In the genomic region with DNA sequence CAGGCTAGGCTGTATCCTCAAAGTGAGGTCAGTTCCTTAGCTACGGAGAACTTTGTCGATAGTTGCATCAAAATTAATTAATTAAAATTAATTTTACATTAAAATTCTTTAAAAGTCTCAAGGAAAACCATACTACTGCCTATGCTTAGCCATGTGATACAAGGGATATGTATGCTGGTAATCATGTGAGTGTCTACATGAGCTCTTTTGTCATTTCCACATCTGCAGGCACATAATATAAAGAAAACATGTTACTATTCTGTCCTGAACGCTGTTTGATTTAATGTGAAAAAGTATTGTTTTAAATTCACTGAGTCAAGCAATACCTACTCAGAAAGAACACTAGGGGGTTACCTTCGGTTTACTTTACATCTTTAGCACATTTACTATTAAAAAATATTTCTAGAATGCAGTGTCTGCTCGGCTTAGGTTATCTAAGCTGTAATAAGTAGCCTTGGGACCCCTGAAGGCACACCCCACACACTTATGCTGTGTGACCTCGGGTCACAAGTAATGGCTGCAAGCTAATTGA, we compare ENCODE assay signal across 8 mouse cellular contexts.
DNase-seq lines count a peak whose midpoint lies in the region; ATAC-seq and TF ChIP-seq lines count a peak whose summit lies in the region.

No protein-coding gene starts in this region.

- H3K27ac ChIP-seq in heart, adult 2 months = peak overlapping the region; percentile 82
- peak overlapping the region; percentile 87 for H3K27ac ChIP-seq in testis, adult 2 months (ENCODE audit: control insufficient read depth, insufficient read depth, low read depth, low read length)
- H3K27ac ChIP-seq in liver, embryonic 15.5 days (replicated peaks) = peak overlapping the region; percentile 76

- WGBS in heart, adult 2 months = 36% methylated on average over 6 of the region's 6 CpGs
- 39% methylated on average over 6 of the region's 6 CpGs for WGBS in liver, embryonic 15.5 days (ENCODE audit: insufficient replicate concordance)

- H3K4me1 ChIP-seq in heart, adult 2 months (ENCODE audit: control insufficient read depth, insufficient read depth, low read length) = no peaks in the 10 kb centered on the region; the same call in 1 of the 2 replicates
- no peaks in the 10 kb centered on the region for H3K4me1 ChIP-seq in testis, adult 2 months (ENCODE audit: control insufficient read depth, insufficient read depth, low read length)
- no peaks in the 10 kb centered on the region; the same call in 1 of the 2 replicates for H3K4me1 ChIP-seq in liver, embryonic 15.5 days (replicated peaks)

- H3K4me2 ChIP-seq in liver, embryonic 15.5 days = peak overlapping the region; percentile 53

- no peaks in the 10 kb centered on the region for H3K27me3 ChIP-seq in heart, adult 2 months (ENCODE audit: control insufficient read depth, insufficient read depth, low read length)
- no peaks in the 10 kb centered on the region for H3K27me3 ChIP-seq in testis, adult 2 months (ENCODE audit: control insufficient read depth, insufficient read depth, low read length)
- H3K27me3 ChIP-seq in liver, embryonic 15.5 days = no peaks in the 10 kb centered on the region

- DNase-seq in heart, adult 2 months = no peak
- no peak for DNase-seq in heart, adult 18-20 months
- no peak for DNase-seq in testis, postnatal 14 days (ENCODE audit: low spot score)
- DNase-seq in yolk sac, embryonic 10.5 days (ENCODE audit: low spot score) = peak; percentile 3
- no peak for DNase-seq in testis, postnatal 10 days (ENCODE audit: low spot score)
- DNase-seq in gastrocnemius, postnatal 36 days = no peak

- H3K36me3 ChIP-seq in heart, adult 2 months (ENCODE audit: control insufficient read depth, insufficient read depth, low read length) = no peaks in the 10 kb centered on the region; the same call in 1 of the 2 replicates
- H3K36me3 ChIP-seq in testis, adult 2 months (ENCODE audit: control insufficient read depth, insufficient read depth, low read length) = no peaks in the 10 kb centered on the region
- no peaks in the 10 kb centered on the region for H3K36me3 ChIP-seq in liver, embryonic 15.5 days (replicated peaks)

- TF ChIP-seq POLR2A in heart, adult 2 months (IDR thresholded peaks at IDR 0.05; ENCODE audit: insufficient read depth, low read depth, low read length) = no peak
- TF ChIP-seq POLR2A in testis, adult 2 months (IDR thresholded peaks at IDR 0.05; ENCODE audit: control insufficient read depth, low read depth, low read length) = no peak

- H3K79me2 ChIP-seq in heart, adult 2 months (replicated peaks; ENCODE audit: control insufficient read depth, insufficient read depth, low read length) = no peaks in the 10 kb centered on the region

- no peak for TF ChIP-seq CTCF in heart, adult 2 months (IDR thresholded peaks at IDR 0.05)
- no peak for TF ChIP-seq CTCF in testis, adult 2 months (IDR thresholded peaks at IDR 0.05; ENCODE audit: control insufficient read depth, insufficient read depth, insufficient replicate concordance, low read depth, low read length)

- no peaks in the 10 kb centered on the region for H3K9me3 ChIP-seq in liver, embryonic 15.5 days (replicated peaks)

- no peak for ATAC-seq in liver, embryonic 15.5 days (ENCODE audit: insufficient read depth)

- peak overlapping the region; percentile 56 for H3K4me3 ChIP-seq in heart, adult 2 months
- peak overlapping the region; percentile 76 for H3K4me3 ChIP-seq in testis, adult 2 months (ENCODE audit: control insufficient read depth, low read depth, low read length)
- H3K4me3 ChIP-seq in liver, embryonic 15.5 days (replicated peaks) = peak overlapping the region; percentile 47

- no peak for TF ChIP-seq EP300 in heart, adult 2 months (IDR thresholded peaks at IDR 0.05; ENCODE audit: insufficient read depth, low read depth, low read length)

- H3K9ac ChIP-seq in heart, adult 2 months (ENCODE audit: low read depth, low read length) = peak overlapping the region; percentile 62
- H3K9ac ChIP-seq in liver, embryonic 15.5 days = 0 out of 2 replicates have a peak overlapping the region, but pooled peaks have one; percentile 4

- intact Hi-C loops in heart, adult 2 months (cut with DNase I) = loop anchor here (2.0 to 5.0 kb wide), 2 partner anchors 116 to 269 kb away; no protein-coding TSS in a partner anchor
- intact Hi-C loops in gastrocnemius, postnatal 36 days (cut with DNase I) = loop anchor here (5.0 kb wide), 1 partner anchor 174 kb away; no protein-coding TSS in a partner anchor
